Mouse (Mus musculus) lung, adult 18-20 months (tissue): ENCODE results near the gene Prss43.
"Not testable (repeated sequence)": the region's sequence is repeated elsewhere in the genome, so short reads cannot be mapped to it uniquely, and the experiment has no call there.

ENCODE experiments used
- DNase-seq, 2 experiments: peaks; one replicate each; pipeline ENCODE4 v3.0.0; 2022; ENCODE audit warnings: mixed read lengths in 2 of 2

Prss43 gene

GRCm38 (mm10) chr9:110826390-110826789 lies at the start of gene Prss43:
Gene Prss43, plus strand, starts transcription at chr9:110826690.
- DNase-seq = no peak

GRCm38 (mm10) chr9:110778100-110778499 lies 48.4 kb upstream of the Prss43 start:
- no peak for DNase-seq

GRCm38 (mm10) chr9:110778559-110778958 lies 47.9 kb upstream of the Prss43 start:
- no peak for DNase-seq

- DNase-seq = no peak
Measured at GRCm38 (mm10) chr9:110779242-110779913, 47.1 kb upstream of the Prss43 start.

- peak; percentile 90 to 93 for DNase-seq
Measured at GRCm38 (mm10) chr9:110781256-110781721, 45.2 kb upstream of the Prss43 start.

GRCm38 (mm10) chr9:110781731-110782130 lies 44.8 kb upstream of the Prss43 start:
- peak; percentile 84 to 89 for DNase-seq

- no peak for DNase-seq
Measured at GRCm38 (mm10) chr9:110783611-110784010, 42.9 kb upstream of the Prss43 start.

GRCm38 (mm10) chr9:110788169-110788568 lies 38.3 kb upstream of the Prss43 start:
- DNase-seq = no peak

- peak; percentile 48 to 72 for DNase-seq
Measured at GRCm38 (mm10) chr9:110790462-110790861, 36.0 kb upstream of the Prss43 start.

GRCm38 (mm10) chr9:110797013-110797412 lies 29.5 kb upstream of the Prss43 start:
- no peak for DNase-seq

GRCm38 (mm10) chr9:110797866-110798265 lies 28.6 kb upstream of the Prss43 start, which contains the start of gene Prss42:
Gene Prss42, plus strand, starts transcription at chr9:110798166.
- DNase-seq = no peak

- no peak for DNase-seq
Measured at GRCm38 (mm10) chr9:110800834-110801479, 25.5 kb upstream of the Prss43 start.

- DNase-seq = no peak
Measured at GRCm38 (mm10) chr9:110803294-110803693, 23.2 kb upstream of the Prss43 start.

GRCm38 (mm10) chr9:110810051-110810450 lies 16.4 kb upstream of the Prss43 start:
- no peak for DNase-seq

GRCm38 (mm10) chr9:110813789-110814188 lies 12.7 kb upstream of the Prss43 start, which contains the start of gene Prss44:
Gene Prss44, plus strand, starts transcription at chr9:110813994.
- DNase-seq = no peak

GRCm38 (mm10) chr9:110820546-110820945 lies 5.9 kb upstream of the Prss43 start:
- not testable (repeated sequence) for DNase-seq

GRCm38 (mm10) chr9:110821436-110821835 lies 5.1 kb upstream of the Prss43 start:
- DNase-seq = no peak

- no peak for DNase-seq
Measured at GRCm38 (mm10) chr9:110825426-110825825, 1.1 kb upstream of the Prss43 start.

GRCm38 (mm10) chr9:110825832-110826231 lies 658 bp upstream of the Prss43 start:
- no peak for DNase-seq

GRCm38 (mm10) chr9:110833021-110833420 lies 6.5 kb downstream of the Prss43 start:
- DNase-seq = no peak

- no peak for DNase-seq
Measured at GRCm38 (mm10) chr9:110834411-110834810, 7.9 kb downstream of the Prss43 start, which contains the start of gene Prss45. Gene Prss45, plus strand, starts transcription at chr9:110834588.

- no peak for DNase-seq
Measured at GRCm38 (mm10) chr9:110834961-110835360, 8.5 kb downstream of the Prss43 start.

GRCm38 (mm10) chr9:110836112-110836511 lies 9.6 kb downstream of the Prss43 start:
- peak; percentile 31 to 59 for DNase-seq

GRCm38 (mm10) chr9:110840905-110841304 lies 14.4 kb downstream of the Prss43 start:
- no peak for DNase-seq
